Mouse (Mus musculus): ENCODE data around the gene Mettl25. TPM values are rescaled to one million over a fixed set of nuclear protein-coding genes. Genes with fewer than 3 reads are reported as not detected.

Mettl25 gene
- polyA plus RNA-seq (2012; rRNA removed): 4.8 and 5.2 TPM in 2 replicates

DNA sequence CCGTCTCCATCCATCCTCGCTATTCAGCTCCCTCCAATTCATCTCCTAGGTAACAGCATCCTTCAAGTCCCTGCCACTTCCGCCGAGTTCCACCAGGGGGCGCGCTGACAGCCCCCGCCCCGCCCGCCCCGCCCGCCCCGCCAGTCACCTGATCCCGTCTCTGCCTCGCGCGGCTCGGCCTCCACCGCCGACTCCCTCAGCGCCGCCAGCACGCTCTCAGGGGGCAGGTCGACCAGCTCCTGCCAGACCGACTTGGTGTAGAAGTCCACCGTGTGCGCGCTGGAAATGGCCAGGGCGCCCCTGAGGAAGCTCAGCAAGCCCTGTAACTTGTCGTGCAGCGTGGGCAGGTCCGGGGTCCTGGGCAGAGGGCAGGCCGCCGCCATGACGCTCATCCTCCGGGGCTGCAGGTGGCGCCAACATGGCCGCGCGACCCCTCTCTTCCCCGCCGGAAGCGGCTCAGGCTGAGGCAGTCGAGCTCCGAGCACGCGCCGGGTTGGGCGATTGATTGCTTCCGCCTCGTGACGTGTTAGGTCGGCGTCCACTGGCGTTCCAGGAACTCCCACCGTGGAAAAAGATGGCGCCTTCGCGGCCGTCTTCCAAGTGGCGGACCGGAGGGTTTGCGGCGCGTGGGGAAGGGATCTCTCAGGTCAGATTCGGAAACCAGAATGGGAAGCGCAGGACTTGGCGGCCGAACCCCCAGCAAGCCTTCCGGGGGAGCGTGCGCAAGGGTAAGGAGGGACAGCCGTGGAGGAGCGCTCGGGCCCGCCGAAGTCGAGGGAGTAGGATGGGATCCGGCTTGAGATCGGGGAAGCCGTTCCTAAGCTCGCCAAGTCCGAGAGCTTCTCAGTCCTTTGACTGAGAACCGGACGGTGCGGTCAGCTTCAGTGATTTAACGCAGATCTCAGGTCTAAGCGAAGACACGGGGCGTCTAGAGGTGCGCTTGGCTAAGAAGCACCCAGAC is at the start of gene Mettl25, which contains the start of gene Ccdc59:
Gene Mettl25 (minus strand): TSS at position 453 of the 961 bp plus-strand sequence.
Gene Ccdc59 (plus strand): TSS at position 140 of the 961 bp plus-strand sequence.
- peak within 1 kb of the TSS; percentile 96 for H3K4me3 ChIP-seq (ENCODE audit: control insufficient read depth, low read depth, low read length)
- peaks cover 2% of the 10 kb centered on the region; the same call in 1 of the 2 replicates for H3K4me1 ChIP-seq (ENCODE audit: control insufficient read depth, insufficient read depth, low read length)
- peaks cover 2% of the 10 kb centered on the region; the same call in 1 of the 2 replicates for H3K36me3 ChIP-seq (ENCODE audit: control insufficient read depth, insufficient read depth, low read length)
- H3K27me3 ChIP-seq (ENCODE audit: control insufficient read depth, insufficient read depth, low read length): no peaks in the 10 kb centered on the region
- peak within 1 kb of the TSS; percentile 96 for H3K27ac ChIP-seq (ENCODE audit: control insufficient read depth, insufficient read depth, low read depth, low read length)
- TF ChIP-seq CTCF (IDR thresholded peaks at IDR 0.05; ENCODE audit: control insufficient read depth, insufficient read depth, insufficient replicate concordance, low read depth, low read length) (peak; percentile 60), POLR2A (IDR thresholded peaks at IDR 0.05; ENCODE audit: control insufficient read depth, low read depth, low read length) (peak; percentile 76; the same call in 1 of the 2 replicates)

DNA sequence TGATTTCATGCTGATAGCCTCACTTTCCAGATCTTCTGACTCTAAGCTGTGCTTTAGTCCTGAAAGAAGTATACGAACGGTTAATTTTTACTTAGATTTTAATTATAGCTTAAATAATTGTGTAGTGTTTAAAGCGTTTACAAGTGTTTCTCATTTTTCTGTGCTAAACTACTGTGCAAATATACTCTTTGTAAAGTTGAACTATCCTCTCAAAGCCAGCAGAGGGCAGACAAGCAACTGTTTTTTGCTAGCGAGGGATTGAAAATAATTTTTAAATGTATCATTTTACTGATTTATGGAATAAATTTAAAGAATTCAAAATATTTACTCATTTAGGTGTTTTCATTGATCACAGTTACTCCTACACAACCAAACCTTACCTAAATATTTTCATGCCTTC is 26.1 kb upstream of the Mettl25 start:
- TF ChIP-seq CTCF (IDR thresholded peaks at IDR 0.05; ENCODE audit: control insufficient read depth, insufficient read depth, insufficient replicate concordance, low read depth, low read length): no peak
- no peak for TF ChIP-seq POLR2A (IDR thresholded peaks at IDR 0.05; ENCODE audit: control insufficient read depth, low read depth, low read length)
- Histone ChIP-seq H3K36me3 (ENCODE audit: control insufficient read depth, insufficient read depth, low read length) (no peaks in the 10 kb centered on the region), H3K27me3 (ENCODE audit: control insufficient read depth, insufficient read depth, low read length) (no peaks in the 10 kb centered on the region), H3K4me3 (ENCODE audit: control insufficient read depth, low read depth, low read length) (no peak overlapping the region), H3K4me1 (ENCODE audit: control insufficient read depth, insufficient read depth, low read length) (no peaks in the 10 kb centered on the region), H3K27ac (ENCODE audit: control insufficient read depth, insufficient read depth, low read depth, low read length) (no peak overlapping the region)

DNA sequence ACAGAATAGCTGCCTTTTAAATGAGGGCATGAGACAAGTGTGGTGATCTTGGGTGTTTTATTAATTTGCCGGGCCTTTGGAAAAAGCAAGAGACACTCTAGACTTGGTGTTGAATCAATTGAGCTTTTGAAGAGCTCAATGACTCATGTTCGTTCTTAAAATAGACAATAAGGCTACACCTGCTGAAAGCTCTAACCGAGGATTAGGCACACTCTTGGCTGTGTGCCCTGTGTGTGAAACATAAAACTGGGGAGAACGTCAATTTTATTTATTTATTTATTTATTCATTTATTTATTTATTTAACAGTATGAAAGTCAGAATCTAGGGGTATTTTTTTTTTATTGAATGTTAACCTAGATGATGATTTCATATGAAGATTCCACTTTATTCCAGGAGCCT is 10.0 kb upstream of the Mettl25 start:
- H3K27ac ChIP-seq (ENCODE audit: control insufficient read depth, insufficient read depth, low read depth, low read length): no peak overlapping the region
- H3K4me3 ChIP-seq (ENCODE audit: control insufficient read depth, low read depth, low read length): no peak overlapping the region
- H3K4me1 ChIP-seq (ENCODE audit: control insufficient read depth, insufficient read depth, low read length): no peaks in the 10 kb centered on the region
- H3K36me3 ChIP-seq (ENCODE audit: control insufficient read depth, insufficient read depth, low read length): no peaks in the 10 kb centered on the region
- H3K27me3 ChIP-seq (ENCODE audit: control insufficient read depth, insufficient read depth, low read length): no peaks in the 10 kb centered on the region
- no peak for TF ChIP-seq CTCF (IDR thresholded peaks at IDR 0.05; ENCODE audit: control insufficient read depth, insufficient read depth, insufficient replicate concordance, low read depth, low read length)
- TF ChIP-seq POLR2A (IDR thresholded peaks at IDR 0.05; ENCODE audit: control insufficient read depth, low read depth, low read length): no peak

GRCm38 (mm10) chr10:105850286-105850685 is 9.1 kb upstream of the Mettl25 start:
- no peaks in the 10 kb centered on the region for H3K27me3 ChIP-seq (ENCODE audit: control insufficient read depth, insufficient read depth, low read length)
- no peak overlapping the region for H3K27ac ChIP-seq (ENCODE audit: control insufficient read depth, insufficient read depth, low read depth, low read length)
- H3K36me3 ChIP-seq (ENCODE audit: control insufficient read depth, insufficient read depth, low read length): no peaks in the 10 kb centered on the region

GRCm38 (mm10) chr10:105842574-105842973 is 1.4 kb upstream of the Mettl25 start:
- TF ChIP-seq POLR2A (IDR thresholded peaks at IDR 0.05; ENCODE audit: control insufficient read depth, low read depth, low read length): no peak
- H3K36me3 ChIP-seq (ENCODE audit: control insufficient read depth, insufficient read depth, low read length): peaks cover 2% of the 10 kb centered on the region; the same call in 1 of the 2 replicates
- H3K4me3 ChIP-seq (ENCODE audit: control insufficient read depth, low read depth, low read length): no peak overlapping the region
- peaks cover 2% of the 10 kb centered on the region; the same call in 1 of the 2 replicates for H3K4me1 ChIP-seq (ENCODE audit: control insufficient read depth, insufficient read depth, low read length)
- H3K27ac ChIP-seq (ENCODE audit: control insufficient read depth, insufficient read depth, low read depth, low read length): no peak overlapping the region
- H3K27me3 ChIP-seq (ENCODE audit: control insufficient read depth, insufficient read depth, low read length): no peaks in the 10 kb centered on the region

More at GRCm38 (mm10) chr10:105850286-105850685, 9.1 kb upstream of the Mettl25 start:
- Histone ChIP-seq H3K4me3 (ENCODE audit: control insufficient read depth, low read depth, low read length) (no peak overlapping the region), H3K4me1 (ENCODE audit: control insufficient read depth, insufficient read depth, low read length) (no peaks in the 10 kb centered on the region)
- TF ChIP-seq CTCF (IDR thresholded peaks at IDR 0.05; ENCODE audit: control insufficient read depth, insufficient read depth, insufficient replicate concordance, low read depth, low read length) (no peak), POLR2A (IDR thresholded peaks at IDR 0.05; ENCODE audit: control insufficient read depth, low read depth, low read length) (no peak)

DNA sequence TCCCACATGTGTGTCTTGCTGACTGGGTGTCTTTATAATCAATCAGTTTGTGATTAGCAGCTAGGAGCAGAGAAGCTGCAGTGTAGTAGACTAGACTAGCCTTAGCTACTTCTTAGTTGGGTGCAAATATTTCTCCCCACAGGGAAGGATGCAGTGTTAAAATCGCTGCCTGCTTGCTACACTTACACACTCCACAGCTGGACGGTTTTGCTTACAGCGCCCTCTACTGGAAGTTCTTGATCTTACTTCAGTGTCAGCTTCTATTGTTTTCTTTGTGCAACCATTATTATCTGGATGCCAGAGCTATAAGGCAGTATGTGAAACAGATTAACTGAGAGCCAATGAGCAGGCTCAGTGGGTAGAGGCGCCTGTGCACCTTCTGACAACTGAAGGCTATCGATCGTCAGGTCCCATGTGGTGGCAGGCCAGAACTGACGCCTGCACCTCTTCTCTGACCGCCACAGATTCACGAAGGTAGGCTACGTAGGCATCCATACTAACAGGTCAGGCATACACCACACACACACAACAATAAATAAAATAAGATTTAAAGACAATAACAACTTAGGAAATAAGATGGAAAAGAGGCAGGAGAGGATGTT is 6.5 kb downstream of the Mettl25 start:
- Histone ChIP-seq H3K36me3 (ENCODE audit: control insufficient read depth, insufficient read depth, low read length) (no peaks in the 10 kb centered on the region), H3K27ac (ENCODE audit: control insufficient read depth, insufficient read depth, low read depth, low read length) (no peak overlapping the region), H3K4me1 (ENCODE audit: control insufficient read depth, insufficient read depth, low read length) (no peaks in the 10 kb centered on the region), H3K4me3 (ENCODE audit: control insufficient read depth, low read depth, low read length) (no peak overlapping the region), H3K27me3 (ENCODE audit: control insufficient read depth, insufficient read depth, low read length) (no peaks in the 10 kb centered on the region)
- TF ChIP-seq CTCF (IDR thresholded peaks at IDR 0.05; ENCODE audit: control insufficient read depth, insufficient read depth, insufficient replicate concordance, low read depth, low read length) (no peak), POLR2A (IDR thresholded peaks at IDR 0.05; ENCODE audit: control insufficient read depth, low read depth, low read length) (no peak)
